Mouse (Mus musculus): ENCODE data around the gene Ebf1. TPM values are rescaled to one million over a fixed set of nuclear protein-coding genes. Genes with fewer than 3 reads are reported as not detected.

The Ebf1 gene
- total and polyA plus RNA-seq, 3 experiments = 0.04 TPM; not detected in 2

- Histone ChIP-seq H3K4me3 (ENCODE audit: control insufficient read depth in 1 of 2, insufficient read depth in 1 of 2, low read depth in 2 of 2, low read length in 2 of 2) (no peak overlapping the region), H3K27ac (ENCODE audit: control insufficient read depth, low read depth, low read length) (no peak overlapping the region), H3K36me3 (ENCODE audit: control insufficient read depth in 1 of 2, insufficient read depth in 2 of 2, low read length in 2 of 2) (no peaks in the 10 kb centered on the region), H3K9ac (ENCODE audit: control insufficient read depth, low read depth, low read length, poor library complexity, severe bottlenecking) (no peak overlapping the region), H3K9me3 (replicated peaks; ENCODE audit: insufficient read depth, low read length) (no peaks in the 10 kb centered on the region), H3K79me2 (ENCODE audit: control insufficient read depth, insufficient read depth, low read length, poor library complexity) (no peaks in the 10 kb centered on the region), H3K4me1 (ENCODE audit: control insufficient read depth in 1 of 2, insufficient read depth in 2 of 2, low read length in 2 of 2) (no peaks in the 10 kb centered on the region), H3K27me3 (ENCODE audit: control insufficient read depth in 1 of 2, insufficient read depth in 2 of 2, low read length in 2 of 2) (no peaks in the 10 kb centered on the region)
- no peak for DNase-seq (ENCODE audit: low read depth, low spot score)
- TF ChIP-seq MYB (IDR thresholded peaks at IDR 0.05; ENCODE audit: low read depth, low read length) (no peak), KAT2A (conservative IDR thresholded peaks at IDR 0.05; ENCODE audit: low read depth, low read length) (no peak), MAFK (IDR thresholded peaks at IDR 0.05; ENCODE audit: borderline replicate concordance, low read depth, low read length) (no peak), MEF2A (IDR thresholded peaks at IDR 0.05; ENCODE audit: extremely low read depth, insufficient replicate concordance, low read depth, low read length, poor library complexity, severe bottlenecking) (no peak), USF2 (IDR thresholded peaks at IDR 0.05; ENCODE audit: borderline replicate concordance in 1 of 2, insufficient read depth in 1 of 2, low read depth in 1 of 2, low read length in 2 of 2) (no peak), RCOR1 (IDR thresholded peaks at IDR 0.05; ENCODE audit: low read depth, low read length) (no peak), JUND (IDR thresholded peaks at IDR 0.05; ENCODE audit: low read depth, low read length) (no peak), BHLHE40 (IDR thresholded peaks at IDR 0.05; ENCODE audit: borderline replicate concordance, low read depth, low read length) (no peak), USF1 (IDR thresholded peaks at IDR 0.05; ENCODE audit: low read depth, low read length) (no peak), EP300 (IDR thresholded peaks at IDR 0.05; ENCODE audit: low read depth in 1 of 2, low read length in 2 of 2) (no peak), CTCF (IDR thresholded peaks at IDR 0.05 in 2 of 3, conservative IDR thresholded peaks at IDR 0.05 in 1 of 3; ENCODE audit: control insufficient read depth in 1 of 3, insufficient read depth in 1 of 3, low read depth in 2 of 3, low read length in 3 of 3, poor library complexity in 1 of 3, severe bottlenecking in 1 of 3) (no peak), NELFE (IDR thresholded peaks at IDR 0.05; ENCODE audit: low read depth, low read length) (no peak), SIN3A (IDR thresholded peaks at IDR 0.05; ENCODE audit: low read length) (no peak)
Measured at GRCm38 (mm10) chr11:45003716-45004437, 386.8 kb downstream of the Ebf1 start.

GRCm38 (mm10) chr11:45007311-45007710 lies 390.2 kb downstream of the Ebf1 start:
- Histone ChIP-seq H3K4me3 (ENCODE audit: control insufficient read depth in 1 of 2, insufficient read depth in 1 of 2, low read depth in 2 of 2, low read length in 2 of 2) (no peak overlapping the region), H3K79me2 (ENCODE audit: control insufficient read depth, insufficient read depth, low read length, poor library complexity) (no peaks in the 10 kb centered on the region), H3K36me3 (ENCODE audit: control insufficient read depth in 1 of 2, insufficient read depth in 2 of 2, low read length in 2 of 2) (no peaks in the 10 kb centered on the region), H3K4me1 (ENCODE audit: control insufficient read depth in 1 of 2, insufficient read depth in 2 of 2, low read length in 2 of 2) (no peaks in the 10 kb centered on the region), H3K9me3 (replicated peaks; ENCODE audit: insufficient read depth, low read length) (no peaks in the 10 kb centered on the region), H3K9ac (ENCODE audit: control insufficient read depth, low read depth, low read length, poor library complexity, severe bottlenecking) (no peak overlapping the region), H3K27ac (ENCODE audit: control insufficient read depth, low read depth, low read length) (no peak overlapping the region), H3K27me3 (ENCODE audit: control insufficient read depth in 1 of 2, insufficient read depth in 2 of 2, low read length in 2 of 2) (no peaks in the 10 kb centered on the region)
- no peak for DNase-seq (ENCODE audit: low read depth, low spot score)
- no peak for TF ChIP-seq MAZ (IDR thresholded peaks at IDR 0.05; ENCODE audit: low read depth, low read length)
- no peak for TF ChIP-seq TCF12 (IDR thresholded peaks at IDR 0.05; ENCODE audit: low read depth, low read length)
- no peak for TF ChIP-seq BHLHE40 (IDR thresholded peaks at IDR 0.05; ENCODE audit: borderline replicate concordance, low read depth, low read length)
- TF ChIP-seq MAX (IDR thresholded peaks at IDR 0.05; ENCODE audit: low read length) = no peak
- TF ChIP-seq MYC (IDR thresholded peaks at IDR 0.05; ENCODE audit: low read depth, low read length) = no peak
- TF ChIP-seq EP300 (IDR thresholded peaks at IDR 0.05; ENCODE audit: low read depth in 1 of 2, low read length in 2 of 2) = no peak
- TF ChIP-seq TAL1 (IDR thresholded peaks at IDR 0.05; ENCODE audit: low read length) = no peak
- TF ChIP-seq GABPA (IDR thresholded peaks at IDR 0.05; ENCODE audit: low read depth, low read length) = no peak
- TF ChIP-seq POLR2AphosphoS5 (IDR thresholded peaks at IDR 0.05; ENCODE audit: borderline replicate concordance, low read depth, low read length) = no peak

All from MEL (cell line).